Mouse (Mus musculus) lung, postnatal 25 days (tissue): ENCODE results near the gene Hsd17b7.
A peak's percentile ranks its signal among the peaks of the same experiment; 100 is the strongest.

Experiments
- DNase-seq: peaks from one replicate; pipeline ENCODE4 v3.0.0; 2022; ENCODE audit warnings: low spot score

The Hsd17b7 gene

GRCm38 (mm10) chr1:169934005-169934725 lies 34.9 kb downstream of the Hsd17b7 start:
- DNase-seq, result peak; percentile 24

GRCm38 (mm10) chr1:169932122-169932746 lies 36.8 kb downstream of the Hsd17b7 start:
- no peak for DNase-seq

- DNase-seq, result no peak
Measured at GRCm38 (mm10) chr1:169931698-169932097, 37.3 kb downstream of the Hsd17b7 start.

- no peak for DNase-seq
Measured at GRCm38 (mm10) chr1:169928454-169928971, 40.5 kb downstream of the Hsd17b7 start, which contains the start of gene Ccdc190. Gene Ccdc190, plus strand, starts transcription at chr1:169928648.

- no peak for DNase-seq
Measured at GRCm38 (mm10) chr1:169927753-169928369, 41.2 kb downstream of the Hsd17b7 start.

- DNase-seq, result no peak
Measured at GRCm38 (mm10) chr1:169924567-169924966, 44.5 kb downstream of the Hsd17b7 start.

GRCm38 (mm10) chr1:169921710-169922211 lies 47.3 kb downstream of the Hsd17b7 start:
- DNase-seq, result peak; percentile 45

- DNase-seq, result peak; percentile 66
Measured at GRCm38 (mm10) chr1:169919211-169919610, 49.8 kb downstream of the Hsd17b7 start.

- peak; percentile 53 for DNase-seq
Measured at GRCm38 (mm10) chr1:169917998-169918397, 51.0 kb downstream of the Hsd17b7 start.

- DNase-seq, result no peak
Measured at GRCm38 (mm10) chr1:169917115-169917796, 51.8 kb downstream of the Hsd17b7 start.

GRCm38 (mm10) chr1:169916659-169917058 lies 52.4 kb downstream of the Hsd17b7 start:
- DNase-seq, result no peak

- DNase-seq, result no peak
Measured at GRCm38 (mm10) chr1:169911526-169911925, 57.5 kb downstream of the Hsd17b7 start.

GRCm38 (mm10) chr1:169910751-169911150 lies 58.3 kb downstream of the Hsd17b7 start:
- DNase-seq, result no peak

GRCm38 (mm10) chr1:169909659-169910058 lies 59.4 kb downstream of the Hsd17b7 start:
- no peak for DNase-seq

- DNase-seq, result peak; percentile 43
Measured at GRCm38 (mm10) chr1:169909163-169909562, 59.9 kb downstream of the Hsd17b7 start.

- DNase-seq, result no peak
Measured at GRCm38 (mm10) chr1:169900771-169901336, 68.2 kb downstream of the Hsd17b7 start.
